Mouse (Mus musculus) heart, embryonic 13.5 days (tissue): ENCODE data around the gene Fam117b. TPM values are rescaled to one million over a fixed set of nuclear protein-coding genes. Genes with fewer than 3 reads are reported as not detected.

Source experiments
- ATAC-seq: fragments of 200-750 bp; cut with Nextera tagmentation; 2 replicates; pipeline ENCODE4 v1.8.0; 2017; ENCODE audit warnings: moderate TSS enrichment; ENCODE audit not compliant: insufficient number of reproducible peaks, low FRiP score, low TSS enrichment; ENCODE audit errors: extremely low read depth
- H3K27ac ChIP-seq: fragments of 300-500 bp; sonication (generic); replicated peaks from 2 replicates; pipeline ENCODE4 v1.5.1; 2015; ENCODE audit warnings: moderate library complexity, mild to moderate bottlenecking, inconsistent platforms
- H3K27me3 ChIP-seq: fragments of 300-500 bp; sonication (generic); replicated peaks from 2 replicates; pipeline ENCODE4 v1.6.1; 2015; ENCODE audit warnings: mild to moderate bottlenecking, inconsistent platforms
- H3K36me3 ChIP-seq: fragments of 300-500 bp; sonication (generic); 2 replicates; pipeline ENCODE4 v1.6.1; 2015; ENCODE audit warnings: mild to moderate bottlenecking, inconsistent platforms
- H3K4me1 ChIP-seq: fragments of 300-500 bp; sonication (generic); 2 replicates; pipeline ENCODE4 v1.6.1; 2015; ENCODE audit warnings: inconsistent platforms
- H3K4me2 ChIP-seq: fragments of 300-500 bp; sonication (generic); 2 replicates; pipeline ENCODE4 v1.6.1; 2015; ENCODE audit warnings: inconsistent platforms, mild to moderate bottlenecking, moderate library complexity
- H3K4me3 ChIP-seq: fragments of 300-500 bp; sonication (generic); 2 replicates; pipeline ENCODE4 v1.5.1; 2015; ENCODE audit warnings: moderate library complexity, mild to moderate bottlenecking, inconsistent platforms
- H3K9ac ChIP-seq: fragments of 300-500 bp; sonication (generic); 2 replicates; pipeline ENCODE4 v1.6.1; 2015; ENCODE audit warnings: inconsistent platforms, mild to moderate bottlenecking, moderate library complexity
- H3K9me3 ChIP-seq: fragments of 300-500 bp; sonication (generic); 2 replicates; pipeline ENCODE4 v1.6.1; 2016; ENCODE audit warnings: inconsistent platforms
- WGBS: fragments of 180-500 bp; shearing (Covaris S2); methylation state at CpG from one replicate; pipeline ENCODE4 v1.1.7; 2015; ENCODE audit warnings: mixed read lengths; 5-methylcytosine and 5-hydroxymethylcytosine counted together
- polyA plus RNA-seq: library from polyadenylated mRNA; unstranded; fragments of >200 nt; fragmentation: Nextera tagmentation; extraction: Ambion mirVana; gene quantifications from 2 replicates; pipeline ENCODE4 v1.2.1, GENCODE M21; 2015

Gene Fam117b
- 3.4 and 3.8 TPM in 2 replicates for polyA plus RNA-seq

GRCm38 (mm10) chr1:59912413-59913157, at the start of gene Fam117b:
Fam117b (plus strand) TSS chr1:59913006.
- Histone ChIP-seq H3K4me3 (peak within 1 kb of the TSS; percentile 99), H3K4me1 (peaks cover 26% of the 10 kb centered on the region), H3K9me3 (no peaks in the 10 kb centered on the region), H3K27me3 (no peaks in the 10 kb centered on the region), H3K4me2 (peak within 1 kb of the TSS; percentile 79), H3K36me3 (no peaks in the 10 kb centered on the region), H3K9ac (peak within 1 kb of the TSS; percentile 96), H3K27ac (peak within 1 kb of the TSS; percentile 92)
- ATAC-seq: peak; percentile 88
- WGBS: under 1% methylated on average over 71 of the region's 72 CpGs

GRCm38 (mm10) chr1:59868041-59868440, 44.8 kb upstream of the Fam117b start:
- Histone ChIP-seq H3K27ac (no peak overlapping the region), H3K4me2 (no peak overlapping the region)

GRCm38 (mm10) chr1:59874023-59874422, 38.8 kb upstream of the Fam117b start:
- H3K27ac ChIP-seq: no peak overlapping the region
- H3K4me3 ChIP-seq: no peak overlapping the region
- H3K27me3 ChIP-seq: no peaks in the 10 kb centered on the region
- H3K9ac ChIP-seq: no peak overlapping the region
- no peak overlapping the region for H3K4me2 ChIP-seq
- H3K4me1 ChIP-seq: peaks cover 26% of the 10 kb centered on the region
- ATAC-seq: no peak
- no peaks in the 10 kb centered on the region for H3K9me3 ChIP-seq
- WGBS: 84% methylated on average over 3 of the region's 3 CpGs
- H3K36me3 ChIP-seq: peaks cover 37% of the 10 kb centered on the region

More at GRCm38 (mm10) chr1:59868041-59868440, 44.8 kb upstream of the Fam117b start:
- ATAC-seq: no peak
- H3K27me3 ChIP-seq: no peaks in the 10 kb centered on the region
- 87% methylated on average over 5 of the region's 5 CpGs for WGBS
- H3K9ac ChIP-seq: no peak overlapping the region
- H3K9me3 ChIP-seq: no peaks in the 10 kb centered on the region
- H3K4me3 ChIP-seq: no peak overlapping the region
- H3K36me3 ChIP-seq: peaks cover 73% of the 10 kb centered on the region
- peaks cover 4% of the 10 kb centered on the region; the same call in 1 of the 2 replicates for H3K4me1 ChIP-seq

- ATAC-seq: no peak
- Histone ChIP-seq H3K4me1 (peaks cover 34% of the 10 kb centered on the region), H3K36me3 (peaks cover 31% of the 10 kb centered on the region), H3K27ac (peak overlapping the region; percentile 83), H3K4me3 (no peak overlapping the region), H3K9ac (0 out of 2 replicates have a peak overlapping the region, but pooled peaks have one; percentile 60), H3K4me2 (peak overlapping the region; percentile 45), H3K27me3 (no peaks in the 10 kb centered on the region), H3K9me3 (no peaks in the 10 kb centered on the region)
- 57% methylated on average over 7 of the region's 7 CpGs for WGBS
Measured at GRCm38 (mm10) chr1:59878098-59878497, 34.7 kb upstream of the Fam117b start.

GRCm38 (mm10) chr1:59883349-59884134, 29.3 kb upstream of the Fam117b start:
- ATAC-seq: no peak
- no peak overlapping the region for H3K9ac ChIP-seq
- WGBS: 31% methylated on average over 3 of the region's 3 CpGs

GRCm38 (mm10) chr1:59886899-59887298, 25.9 kb upstream of the Fam117b start:
- Histone ChIP-seq H3K4me2 (no peak overlapping the region), H3K4me1 (peaks cover 21% of the 10 kb centered on the region), H3K27ac (0 out of 2 replicates have a peak overlapping the region, but pooled peaks have one; percentile 12), H3K9ac (0 out of 2 replicates have a peak overlapping the region, but pooled peaks have one; percentile 50), H3K36me3 (no peaks in the 10 kb centered on the region), H3K9me3 (no peaks in the 10 kb centered on the region), H3K27me3 (no peaks in the 10 kb centered on the region), H3K4me3 (no peak overlapping the region)
- no peak for ATAC-seq
- WGBS: 30% methylated on average over 4 of the region's 4 CpGs

More at GRCm38 (mm10) chr1:59883349-59884134, 29.3 kb upstream of the Fam117b start:
- Histone ChIP-seq H3K9me3 (no peaks in the 10 kb centered on the region), H3K4me1 (peaks cover 35% of the 10 kb centered on the region), H3K36me3 (peaks cover 17% of the 10 kb centered on the region), H3K4me3 (no peak overlapping the region), H3K27ac (no peak overlapping the region), H3K4me2 (no peak overlapping the region), H3K27me3 (no peaks in the 10 kb centered on the region)

GRCm38 (mm10) chr1:59888018-59888417, 24.8 kb upstream of the Fam117b start:
- Histone ChIP-seq H3K27ac (no peak overlapping the region), H3K4me2 (no peak overlapping the region)
- ATAC-seq: no peak

GRCm38 (mm10) chr1:59891185-59891584, 21.6 kb upstream of the Fam117b start:
- H3K4me1 ChIP-seq: peaks cover 47% of the 10 kb centered on the region
- no peak for ATAC-seq
- no peaks in the 10 kb centered on the region for H3K9me3 ChIP-seq
- H3K27ac ChIP-seq: no peak overlapping the region
- H3K9ac ChIP-seq: no peak overlapping the region
- 72% methylated on average over 4 of the region's 4 CpGs for WGBS
- H3K27me3 ChIP-seq: no peaks in the 10 kb centered on the region
- H3K36me3 ChIP-seq: no peaks in the 10 kb centered on the region
- no peak overlapping the region for H3K4me3 ChIP-seq
- H3K4me2 ChIP-seq: no peak overlapping the region

More at GRCm38 (mm10) chr1:59888018-59888417, 24.8 kb upstream of the Fam117b start:
- no peaks in the 10 kb centered on the region for H3K36me3 ChIP-seq
- peaks cover 21% of the 10 kb centered on the region for H3K4me1 ChIP-seq
- no peaks in the 10 kb centered on the region for H3K9me3 ChIP-seq
- no peak overlapping the region for H3K4me3 ChIP-seq
- no peak overlapping the region for H3K9ac ChIP-seq
- H3K27me3 ChIP-seq: no peaks in the 10 kb centered on the region

- no peak for ATAC-seq
- H3K4me1 ChIP-seq: peaks cover 34% of the 10 kb centered on the region
Measured at GRCm38 (mm10) chr1:59892777-59893176, 20.0 kb upstream of the Fam117b start.

GRCm38 (mm10) chr1:59894025-59894424, 18.8 kb upstream of the Fam117b start:
- Histone ChIP-seq H3K9ac (no peak overlapping the region), H3K27me3 (no peaks in the 10 kb centered on the region), H3K4me2 (no peak overlapping the region), H3K4me1 (peaks cover 36% of the 10 kb centered on the region), H3K9me3 (no peaks in the 10 kb centered on the region), H3K4me3 (no peak overlapping the region), H3K36me3 (no peaks in the 10 kb centered on the region), H3K27ac (no peak overlapping the region)
- no peak for ATAC-seq
- 40% methylated on average over 4 of the region's 4 CpGs for WGBS

More at GRCm38 (mm10) chr1:59892777-59893176, 20.0 kb upstream of the Fam117b start:
- Histone ChIP-seq H3K4me3 (no peak overlapping the region), H3K9ac (no peak overlapping the region), H3K4me2 (no peak overlapping the region), H3K27me3 (no peaks in the 10 kb centered on the region), H3K36me3 (no peaks in the 10 kb centered on the region), H3K9me3 (no peaks in the 10 kb centered on the region), H3K27ac (no peak overlapping the region)
- WGBS: 88% methylated on average over 8 of the region's 8 CpGs

- 26% methylated on average over 4 of the region's 4 CpGs for WGBS
- Histone ChIP-seq H3K27me3 (no peaks in the 10 kb centered on the region), H3K9me3 (no peaks in the 10 kb centered on the region), H3K27ac (peak overlapping the region; percentile 28; the same call in 1 of the 2 replicates), H3K4me3 (no peak overlapping the region), H3K4me1 (peaks cover 47% of the 10 kb centered on the region), H3K4me2 (no peak overlapping the region), H3K9ac (no peak overlapping the region), H3K36me3 (no peaks in the 10 kb centered on the region)
- no peak for ATAC-seq
Measured at GRCm38 (mm10) chr1:59895456-59895855, 17.4 kb upstream of the Fam117b start.
